Mouse (Mus musculus): Measurements from ENCODE around the gene Basp1.
A peak's percentile ranks its signal among the peaks of the same experiment; 100 is the strongest.

Basp1 gene

DNA sequence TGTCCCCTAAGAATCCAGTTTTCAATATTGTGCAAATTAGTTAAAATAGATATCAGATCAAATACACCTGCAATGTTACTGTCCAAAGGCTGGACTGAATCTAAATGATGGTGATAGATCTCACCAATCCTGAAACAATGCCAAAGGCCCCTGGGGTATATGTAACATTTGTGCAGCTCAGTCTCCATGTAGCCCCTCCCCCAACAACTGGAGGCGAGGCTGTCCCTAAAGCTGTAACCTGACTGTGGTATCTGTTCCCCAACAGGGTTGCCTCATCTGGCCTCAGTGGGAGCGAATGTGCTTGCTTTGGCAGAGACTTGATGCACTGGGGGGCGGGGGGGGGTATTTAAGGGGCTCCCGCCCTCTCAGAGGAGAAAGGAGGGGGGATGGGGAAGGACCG, 52.7 kb downstream of the Basp1 start:
- no peak for DNase-seq

DNA sequence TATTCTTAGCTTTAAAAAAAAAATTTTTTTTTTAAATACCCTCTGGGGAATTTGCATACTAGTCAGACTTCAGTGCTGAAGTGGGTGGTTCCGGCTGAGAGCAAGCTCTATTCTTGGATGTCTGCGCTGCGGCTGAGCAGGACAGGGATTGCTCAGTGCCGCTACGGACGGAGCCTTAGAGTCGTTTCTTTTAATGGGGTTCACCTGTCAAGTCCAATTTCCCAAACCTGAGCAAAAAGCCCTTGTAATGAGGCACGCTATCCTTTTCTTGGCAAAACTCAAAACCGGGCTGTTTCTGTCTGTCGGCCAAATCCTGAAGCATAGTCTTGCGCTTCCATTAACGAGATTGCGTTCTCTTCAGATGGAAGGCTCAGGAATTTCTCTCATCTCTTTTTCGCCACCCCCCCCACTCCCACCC, 54.9 kb downstream of the Basp1 start:
- DNase-seq = no peak

DNA sequence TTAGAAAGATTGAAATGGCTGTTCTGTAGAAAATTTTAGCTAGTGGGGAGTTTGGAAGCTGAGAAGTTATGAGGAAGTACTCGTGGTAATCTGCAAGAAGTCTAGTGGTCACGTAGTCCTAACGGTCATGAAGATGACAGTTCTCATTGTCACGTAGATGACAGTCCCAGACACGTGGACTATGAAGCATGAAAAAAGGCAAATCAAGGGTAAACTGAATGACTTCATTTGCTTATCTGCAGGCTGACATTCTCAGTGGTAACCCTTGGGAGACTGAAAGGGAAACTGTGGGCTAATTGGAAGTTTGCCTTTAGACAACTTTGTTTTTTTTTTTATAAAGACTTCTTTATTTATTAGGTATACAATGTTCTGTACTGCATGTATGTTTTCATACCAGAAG, 58.2 kb downstream of the Basp1 start:
- DNase-seq = no peak

DNA sequence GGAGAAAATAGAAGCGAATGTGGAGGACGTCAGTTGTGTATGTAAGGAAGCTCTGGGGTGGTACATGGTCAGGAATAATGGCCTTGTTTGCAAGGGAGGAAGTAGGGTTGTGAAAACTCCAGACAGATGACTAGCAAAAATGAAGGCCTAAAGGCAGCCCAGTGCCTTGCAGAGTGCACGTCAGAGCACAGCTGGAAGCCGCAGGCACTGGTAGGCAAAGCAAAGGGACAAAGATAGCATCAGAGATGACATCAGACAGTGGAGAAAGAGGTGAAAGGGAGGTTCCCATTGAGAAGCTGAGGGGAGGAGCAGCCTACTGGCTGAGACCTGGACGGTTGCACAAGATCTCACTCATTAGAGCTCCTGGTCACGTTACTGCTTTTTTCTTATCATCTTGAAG, 58.8 kb downstream of the Basp1 start:
- DNase-seq = peak in 1 of 2 experiments; percentile 5

DNA sequence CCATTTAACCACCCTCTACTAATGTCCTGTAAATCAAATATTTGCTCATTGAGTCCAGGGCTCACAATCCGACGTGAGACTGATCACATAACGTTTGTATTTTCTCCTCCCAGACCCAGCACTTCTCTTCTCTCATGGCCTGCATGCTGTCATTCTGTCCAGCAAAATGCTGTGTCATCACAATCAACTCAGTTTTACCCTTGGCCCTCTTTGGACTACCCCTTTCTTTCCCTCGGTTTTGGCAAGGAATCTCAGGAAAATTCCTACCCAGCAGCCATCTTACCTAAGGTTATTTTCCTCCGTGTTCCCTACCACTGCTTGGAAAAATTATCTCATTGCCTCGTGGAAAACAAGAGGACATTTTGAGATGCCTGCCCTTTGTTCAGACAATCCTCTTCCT, 60.1 kb downstream of the Basp1 start:
- no peak for DNase-seq

DNA sequence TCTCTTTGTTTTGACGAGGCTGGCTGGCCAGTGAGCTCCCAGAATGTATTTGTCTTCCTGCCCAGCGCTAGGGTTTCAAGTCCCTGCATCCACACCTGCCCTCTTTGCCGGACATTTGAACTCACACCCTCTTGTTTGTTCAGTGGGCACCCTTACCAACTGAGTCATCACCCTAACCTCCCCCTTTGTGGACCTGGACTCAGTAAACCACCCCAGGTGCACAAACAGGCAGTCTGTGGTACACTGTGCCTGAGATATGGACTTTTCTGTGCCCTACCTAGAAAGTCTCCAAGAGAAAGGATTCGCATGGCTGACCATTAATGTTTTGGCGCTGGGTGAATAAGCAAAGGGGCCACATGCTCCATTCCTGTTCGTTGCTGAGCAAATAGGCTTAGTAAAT, 70.3 kb downstream of the Basp1 start:
- no peak for DNase-seq

DNA sequence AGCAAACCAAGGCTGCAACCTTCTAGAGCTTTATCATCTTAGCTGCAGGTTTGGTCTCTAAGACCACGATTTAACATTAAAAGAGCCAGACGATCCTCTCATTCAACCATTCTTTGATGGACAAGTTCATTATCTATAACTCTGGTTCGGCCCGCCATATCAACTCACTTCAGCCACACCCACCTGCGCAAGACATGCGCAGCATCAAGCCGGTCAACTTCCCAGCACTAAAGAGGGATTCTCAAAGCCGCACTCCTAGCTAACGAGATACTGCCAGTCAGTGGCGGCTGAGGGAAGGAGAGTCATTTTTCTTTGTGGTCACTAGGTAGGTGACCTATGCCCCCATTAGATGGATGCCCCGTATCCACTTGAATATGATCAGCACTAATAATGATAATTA, 78.3 kb downstream of the Basp1 start:
- DNase-seq = no peak

DNA sequence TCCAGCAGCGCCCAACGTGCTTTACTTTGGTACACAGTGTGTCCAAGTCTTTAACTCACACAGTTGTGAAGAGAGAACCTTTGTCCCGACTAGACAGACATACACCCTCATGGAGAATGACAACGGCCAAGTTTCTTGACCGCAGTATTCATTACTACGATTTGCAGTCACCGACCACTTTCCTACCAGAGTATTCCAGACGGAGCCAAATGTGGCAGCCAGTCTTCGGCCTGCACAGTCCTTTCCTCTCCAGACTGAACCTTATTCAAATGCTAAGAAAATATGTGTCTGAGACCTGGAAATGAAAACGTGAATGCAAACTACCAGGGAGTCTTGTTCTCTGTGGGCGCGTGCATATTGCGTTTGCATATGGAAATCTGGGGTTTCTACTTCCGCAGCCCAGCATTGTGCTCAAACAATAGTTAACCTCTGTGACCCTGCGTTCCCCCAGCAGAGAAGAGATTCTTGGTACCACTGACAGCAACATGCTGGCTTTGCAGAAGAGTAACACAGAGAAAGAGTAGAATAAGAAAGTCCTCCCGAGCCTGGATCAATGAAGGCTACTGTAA, 81.6 kb downstream of the Basp1 start:
- no peak for DNase-seq

DNA sequence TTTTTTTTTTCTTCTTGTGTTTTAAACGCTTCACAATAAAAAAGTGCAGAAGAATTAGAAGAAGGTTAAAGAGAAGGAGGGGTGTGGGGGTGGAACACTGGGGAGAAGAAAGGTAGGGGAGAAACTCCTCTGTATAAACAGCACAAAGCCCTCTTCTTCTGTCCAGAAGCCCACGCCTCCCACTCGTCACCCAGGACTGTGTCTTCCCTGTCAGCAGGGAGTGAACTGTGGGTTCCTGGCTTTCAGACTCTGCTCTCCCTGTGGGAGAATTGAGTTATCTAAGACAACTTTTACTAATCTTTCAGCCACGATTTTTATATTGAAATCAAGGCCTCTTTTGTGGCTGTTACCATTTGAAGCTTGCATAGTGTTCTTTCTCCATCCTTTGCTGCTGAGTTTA, 82.6 kb downstream of the Basp1 start:
- DNase-seq = no peak

DNA sequence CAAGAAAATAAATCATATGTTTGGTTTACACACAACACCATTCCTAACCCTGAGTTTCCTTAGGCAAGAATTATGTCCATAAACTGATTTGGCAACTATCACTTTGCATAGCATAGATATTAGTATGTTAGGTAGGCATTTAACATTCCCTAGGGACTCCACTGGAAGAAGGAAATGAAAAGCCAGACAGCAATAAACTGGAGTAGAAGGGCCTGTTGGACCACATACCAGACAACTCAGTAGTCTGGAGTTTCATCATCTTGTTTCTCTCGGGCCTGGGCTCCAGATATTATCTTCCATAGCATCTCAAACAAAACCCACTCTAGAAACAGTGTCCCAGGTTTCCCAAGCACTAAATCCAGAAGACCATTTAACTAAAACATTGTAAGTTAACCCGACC, 91.0 kb downstream of the Basp1 start:
- no peak for DNase-seq

DNA sequence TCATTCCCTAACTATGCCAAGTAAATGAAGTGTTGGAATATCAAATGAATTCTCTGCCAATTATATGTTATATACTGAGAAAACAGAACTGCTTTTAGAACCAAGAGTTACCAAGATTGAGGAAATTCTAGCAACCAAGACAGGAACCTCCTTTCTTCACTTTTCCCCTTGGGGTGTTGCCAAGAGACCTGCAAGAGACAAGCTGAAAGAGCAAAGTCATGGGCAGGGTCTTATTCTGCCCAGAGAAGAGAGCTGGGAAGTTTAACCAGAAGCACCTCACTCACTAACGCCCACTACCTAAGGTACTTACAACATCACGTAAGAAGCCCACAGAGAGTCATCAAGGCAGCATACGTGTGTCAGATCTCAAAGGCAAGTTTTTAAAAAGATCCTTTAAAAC, 91.5 kb downstream of the Basp1 start:
- no peak for DNase-seq

DNA sequence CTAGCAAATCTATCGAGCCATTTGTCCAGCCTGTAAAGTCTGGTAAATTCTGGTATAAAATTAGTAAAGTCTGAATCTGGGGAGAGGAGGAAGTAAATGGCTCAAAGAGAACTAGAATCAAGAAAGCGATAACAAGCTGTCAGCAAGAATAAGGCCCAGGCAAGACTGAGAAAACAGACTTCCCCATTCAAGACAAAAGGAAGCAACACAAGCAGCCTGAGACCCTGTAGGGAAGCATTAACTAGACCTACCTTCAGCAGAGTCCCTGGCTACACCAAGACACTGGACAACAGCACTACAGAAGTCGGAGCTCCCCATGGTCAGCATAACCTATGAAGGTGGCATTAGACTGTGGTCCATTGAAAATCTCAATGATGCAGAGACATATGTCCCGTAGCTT, 91.9 kb downstream of the Basp1 start:
- DNase-seq = no peak

DNA sequence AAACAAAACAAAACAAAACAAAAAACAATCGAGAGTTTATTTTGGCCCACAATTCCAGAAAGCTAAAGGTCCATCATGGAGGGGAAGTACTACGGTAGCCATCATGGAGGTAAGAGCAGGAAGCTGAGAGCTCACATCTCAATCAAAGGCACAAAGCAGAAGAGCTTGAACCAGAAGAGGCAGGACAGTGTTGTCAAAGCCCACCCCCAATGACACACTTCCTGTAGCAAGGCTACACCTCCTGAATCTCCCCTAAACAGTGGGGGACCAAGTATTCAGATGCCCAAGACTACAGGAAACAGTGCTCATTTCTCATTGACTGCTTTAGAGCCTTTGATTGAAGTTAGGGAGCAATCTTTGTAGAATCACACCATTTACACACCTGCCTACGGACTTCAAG, 99.1 kb downstream of the Basp1 start:
- DNase-seq = no peak
